Mouse (Mus musculus): ENCODE measurements around the gene Rfwd3. TPM values are rescaled to one million over a fixed set of nuclear protein-coding genes. Genes with fewer than 3 reads are reported as not detected.
"Not testable (repeated sequence)": the region's sequence is repeated elsewhere in the genome, so short reads cannot be mapped to it uniquely, and the experiment has no call there.

Rfwd3 gene
- polyA plus RNA-seq, 1 experiment from 2014 or later = 44.9 TPM

DNA sequence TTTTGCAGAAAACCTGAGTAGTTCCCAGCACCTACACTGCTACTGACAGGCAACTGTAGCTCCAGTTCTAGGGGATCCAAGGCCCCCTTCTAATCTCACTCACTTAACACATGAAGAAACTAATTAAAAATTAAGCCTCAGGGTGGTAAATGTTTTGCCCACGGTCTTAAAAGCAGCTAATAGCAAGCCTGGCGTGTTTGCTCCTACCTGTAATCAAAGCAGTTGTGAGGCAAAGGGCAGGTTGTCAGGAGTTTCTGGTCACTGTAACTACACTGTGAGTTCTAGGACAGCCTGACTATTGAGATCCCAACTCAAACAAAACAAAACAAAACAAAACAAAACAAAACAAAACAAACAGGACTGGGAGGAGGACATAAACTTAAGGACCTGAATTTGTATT is 49.9 kb downstream of the Rfwd3 start:
- WGBS (ENCODE audit: insufficient replicate concordance) = 69% methylated on average over 2 of the region's 2 CpGs
- Histone ChIP-seq H3K4me1 (replicated peaks) (peaks cover 23% of the 10 kb centered on the region), H3K9me3 (replicated peaks) (no peaks in the 10 kb centered on the region), H3K36me3 (replicated peaks) (no peaks in the 10 kb centered on the region), H3K4me2 (no peak overlapping the region), H3K27ac (replicated peaks) (no peak overlapping the region), H3K27me3 (no peaks in the 10 kb centered on the region), H3K4me3 (replicated peaks) (no peak overlapping the region), H3K9ac (no peak overlapping the region)
- ATAC-seq (ENCODE audit: insufficient read depth) = no peak

DNA sequence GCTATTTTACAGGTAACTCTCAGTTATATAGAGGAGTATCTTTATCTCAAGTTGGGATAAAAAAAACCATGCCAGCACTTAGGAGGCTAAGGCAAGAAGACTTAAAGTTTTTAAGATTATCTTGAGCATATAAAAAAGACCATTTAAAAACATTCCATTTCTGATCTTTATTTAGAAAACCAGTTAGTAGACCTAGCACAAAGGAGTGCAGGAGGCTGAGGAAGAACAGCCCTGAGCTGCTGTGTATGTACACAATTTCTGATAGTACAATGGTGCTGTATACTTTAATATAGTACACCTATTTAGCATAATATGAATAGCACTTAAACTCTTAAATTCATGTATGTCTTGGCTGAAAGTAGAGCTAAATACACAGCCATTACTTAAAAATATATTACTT is 51.9 kb downstream of the Rfwd3 start:
- peaks cover 23% of the 10 kb centered on the region for H3K4me1 ChIP-seq (replicated peaks)
- no peak overlapping the region for H3K27ac ChIP-seq (replicated peaks)
- no peak overlapping the region for H3K9ac ChIP-seq
- H3K4me2 ChIP-seq = no peak overlapping the region
- H3K4me3 ChIP-seq (replicated peaks) = no peak overlapping the region
- H3K27me3 ChIP-seq = no peaks in the 10 kb centered on the region
- no peaks in the 10 kb centered on the region for H3K36me3 ChIP-seq (replicated peaks)
- H3K9me3 ChIP-seq (replicated peaks) = no peaks in the 10 kb centered on the region
- no peak for ATAC-seq (ENCODE audit: insufficient read depth)

DNA sequence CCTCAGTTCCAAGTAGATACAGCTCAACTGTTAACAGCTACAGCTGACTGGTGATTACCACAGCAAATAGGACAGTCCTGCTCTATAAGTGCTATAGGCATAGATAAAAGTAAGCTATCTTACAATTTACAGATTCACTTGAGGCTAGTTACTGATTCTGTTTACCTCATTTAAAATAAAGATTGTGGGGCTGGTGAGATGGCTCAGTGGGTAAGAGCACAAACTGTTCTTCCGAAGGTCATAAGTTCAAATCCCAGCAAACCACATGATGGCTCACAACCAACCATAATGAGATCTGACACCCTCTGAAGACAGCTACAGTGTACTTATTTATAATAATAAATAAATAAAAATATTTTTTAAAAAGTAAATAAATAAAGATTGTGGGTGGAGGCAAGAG is 53.2 kb downstream of the Rfwd3 start:
- H3K4me1 ChIP-seq (replicated peaks) = peaks cover 13% of the 10 kb centered on the region
- not testable (repeated sequence) for ATAC-seq (ENCODE audit: insufficient read depth); H3K27me3 ChIP-seq; H3K4me3 ChIP-seq (replicated peaks); H3K9me3 ChIP-seq (replicated peaks); H3K36me3 ChIP-seq (replicated peaks); H3K4me2 ChIP-seq; H3K27ac ChIP-seq (replicated peaks); H3K9ac ChIP-seq
- WGBS (ENCODE audit: insufficient replicate concordance) = 78% methylated on average over 1 of the region's 1 CpGs

DNA sequence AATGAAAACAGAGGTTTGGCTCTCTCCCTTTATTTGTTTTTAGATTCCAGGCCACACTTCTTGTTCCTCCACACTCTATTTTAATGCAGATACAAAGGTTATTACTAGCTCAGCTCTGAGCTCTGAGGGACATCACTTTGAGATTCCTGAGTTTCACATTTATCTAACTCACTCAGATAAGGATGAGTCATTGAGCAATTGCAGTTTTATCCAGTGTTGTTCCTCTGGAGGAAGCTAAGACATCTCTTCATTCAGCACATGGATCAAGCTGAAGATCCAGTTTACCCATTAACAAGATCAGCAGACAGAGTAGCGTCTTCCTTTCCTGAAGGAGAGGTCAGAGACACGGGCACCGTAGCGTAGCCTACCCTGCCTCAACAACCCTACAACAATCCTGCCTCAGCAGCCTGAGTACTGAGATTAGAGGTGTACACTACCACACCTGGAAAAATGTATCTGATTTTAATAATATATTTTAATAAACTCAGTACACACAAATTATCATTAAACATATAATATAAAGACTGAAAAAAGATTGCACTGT is 53.7 kb downstream of the Rfwd3 start:
- WGBS (ENCODE audit: insufficient replicate concordance) = 65% methylated on average over 4 of the region's 4 CpGs
- H3K9ac ChIP-seq = no peak overlapping the region
- no peaks in the 10 kb centered on the region for H3K9me3 ChIP-seq (replicated peaks)
- H3K27ac ChIP-seq (replicated peaks) = no peak overlapping the region
- H3K36me3 ChIP-seq (replicated peaks) = no peaks in the 10 kb centered on the region
- no peak overlapping the region for H3K4me3 ChIP-seq (replicated peaks)
- H3K4me2 ChIP-seq = no peak overlapping the region
- ATAC-seq (ENCODE audit: insufficient read depth) = no peak
- H3K27me3 ChIP-seq = no peaks in the 10 kb centered on the region
- H3K4me1 ChIP-seq (replicated peaks) = peaks cover 13% of the 10 kb centered on the region

DNA sequence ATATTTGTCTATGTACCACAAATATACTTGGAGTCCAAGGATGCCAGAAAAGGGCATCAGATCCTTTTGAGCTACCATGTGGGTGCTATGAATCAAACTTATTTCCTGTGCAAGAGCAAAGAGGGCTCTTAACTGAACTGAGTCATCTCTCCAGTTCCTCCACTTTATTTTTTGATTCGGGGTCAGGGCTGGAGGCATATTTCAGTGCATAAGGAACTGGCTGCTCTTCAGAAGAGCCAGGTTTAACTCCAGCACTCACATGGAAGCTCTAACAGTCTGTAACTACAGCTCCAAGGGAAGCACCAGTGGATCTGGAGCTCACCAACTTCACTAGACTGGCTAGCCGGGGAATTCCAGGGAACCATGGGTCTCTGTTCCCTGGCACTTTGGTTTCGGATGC is 62.7 kb downstream of the Rfwd3 start:
- no peak overlapping the region for H3K9ac ChIP-seq
- 61% methylated on average over 3 of the region's 3 CpGs for WGBS (ENCODE audit: insufficient replicate concordance)
- no peak for ATAC-seq (ENCODE audit: insufficient read depth)
- no peaks in the 10 kb centered on the region for H3K27me3 ChIP-seq
- no peaks in the 10 kb centered on the region for H3K36me3 ChIP-seq (replicated peaks)
- H3K4me1 ChIP-seq (replicated peaks) = no peaks in the 10 kb centered on the region
- no peak overlapping the region for H3K4me2 ChIP-seq
- no peak overlapping the region for H3K4me3 ChIP-seq (replicated peaks)
- no peak overlapping the region for H3K27ac ChIP-seq (replicated peaks)
- no peaks in the 10 kb centered on the region for H3K9me3 ChIP-seq (replicated peaks)

DNA sequence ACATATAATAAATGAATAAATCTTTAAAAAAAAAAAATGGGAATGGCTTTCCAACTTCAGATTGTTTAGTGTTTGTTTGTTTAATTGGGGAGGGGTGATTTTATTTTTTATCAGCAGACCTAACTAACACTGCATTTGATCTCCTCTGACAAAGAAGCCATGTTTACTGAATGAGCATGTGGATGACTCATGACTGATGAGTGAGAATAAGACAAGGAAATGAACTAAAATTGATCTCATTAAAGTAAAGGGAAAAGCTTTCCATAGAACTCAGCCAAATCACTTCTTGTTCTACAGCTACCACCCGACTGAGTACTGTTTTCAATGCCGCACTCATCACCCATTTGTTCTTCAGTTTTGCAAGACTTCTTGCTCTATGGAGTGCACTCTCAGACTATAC is 66.3 kb downstream of the Rfwd3 start:
- no peaks in the 10 kb centered on the region for H3K9me3 ChIP-seq (replicated peaks)
- no peaks in the 10 kb centered on the region for H3K4me1 ChIP-seq (replicated peaks)
- no peaks in the 10 kb centered on the region for H3K36me3 ChIP-seq (replicated peaks)
- no peak overlapping the region for H3K4me3 ChIP-seq (replicated peaks)
- no peak overlapping the region for H3K9ac ChIP-seq
- 90% methylated on average over 2 of the region's 2 CpGs for WGBS (ENCODE audit: insufficient replicate concordance)
- H3K4me2 ChIP-seq = no peak overlapping the region
- ATAC-seq (ENCODE audit: insufficient read depth) = no peak
- H3K27me3 ChIP-seq = no peaks in the 10 kb centered on the region
- no peak overlapping the region for H3K27ac ChIP-seq (replicated peaks)

DNA sequence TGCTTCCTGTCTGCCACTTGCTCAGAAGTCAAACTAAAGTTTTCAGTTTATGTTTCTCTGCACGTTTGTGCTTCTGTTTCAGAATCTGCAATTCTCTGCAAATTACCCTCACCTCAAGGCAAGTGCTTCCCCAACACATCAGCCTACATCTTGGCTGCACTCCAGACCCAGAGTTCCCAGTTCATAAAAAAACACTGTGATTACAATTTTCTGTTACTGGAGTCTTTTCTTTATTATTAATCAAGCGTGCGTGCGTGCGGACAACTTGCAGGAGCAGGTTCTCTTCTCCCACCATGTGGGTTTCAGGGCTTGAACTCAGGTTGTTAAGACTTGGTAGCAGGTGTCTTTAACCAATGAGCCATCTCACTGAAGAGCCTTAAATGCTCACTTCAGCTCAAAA is 75.9 kb downstream of the Rfwd3 start:
- H3K4me1 ChIP-seq (replicated peaks) = no peaks in the 10 kb centered on the region
- ATAC-seq (ENCODE audit: insufficient read depth) = no peak
- WGBS (ENCODE audit: insufficient replicate concordance) = 77% methylated on average over 5 of the region's 5 CpGs

More for the DNA sequence above, 75.9 kb downstream of the Rfwd3 start:
- H3K27me3 ChIP-seq = no peaks in the 10 kb centered on the region
- no peaks in the 10 kb centered on the region for H3K36me3 ChIP-seq (replicated peaks)
- H3K27ac ChIP-seq (replicated peaks) = no peak overlapping the region
- H3K4me3 ChIP-seq (replicated peaks) = no peak overlapping the region
- no peaks in the 10 kb centered on the region for H3K9me3 ChIP-seq (replicated peaks)
- no peak overlapping the region for H3K9ac ChIP-seq
- no peak overlapping the region for H3K4me2 ChIP-seq

Other genes starting within 250 kb of the Rfwd3 start
- gene Exosc6, start 243.9 kb downstream of the Rfwd3 start, polyA plus RNA-seq (2015; fragmentation: Nextera tagmentation; extraction: Ambion mirVana) = 3.5 and 6.0 TPM in 2 replicates
- not detected in 2 replicates for gene Clec18a, start 207.8 kb downstream of the Rfwd3 start, polyA plus RNA-seq (2015; fragmentation: Nextera tagmentation; extraction: Ambion mirVana)
- 2.4 and 2.6 TPM in 2 replicates for gene Pdpr, start 205.6 kb downstream of the Rfwd3 start, polyA plus RNA-seq (2015; fragmentation: Nextera tagmentation; extraction: Ambion mirVana)
- 14.1 and 14.5 TPM in 2 replicates for gene Glg1, start 41.0 kb downstream of the Rfwd3 start, polyA plus RNA-seq (2015; fragmentation: Nextera tagmentation; extraction: Ambion mirVana)
- gene Mlkl, start 38.0 kb upstream of the Rfwd3 start, polyA plus RNA-seq (2015; fragmentation: Nextera tagmentation; extraction: Ambion mirVana) = 3.3 and 3.7 TPM in 2 replicates
- 0.06 TPM in 1 of 2 replicates, not detected in the other for gene Fa2h, start 93.6 kb upstream of the Rfwd3 start, polyA plus RNA-seq (2015; fragmentation: Nextera tagmentation; extraction: Ambion mirVana)
- gene Wdr59, start 221.9 kb upstream of the Rfwd3 start, polyA plus RNA-seq (2015; fragmentation: Nextera tagmentation; extraction: Ambion mirVana) = 1.6 and 1.7 TPM in 2 replicates
- gene Znrf1, start 235.9 kb upstream of the Rfwd3 start, polyA plus RNA-seq (2015; fragmentation: Nextera tagmentation; extraction: Ambion mirVana) = 6.6 and 8.6 TPM in 2 replicates

All from liver, embryonic 15.5 days (tissue).